Mouse (Mus musculus) heart, postnatal 0 days (tissue): ENCODE measurements around the gene Casp3. TPM values are rescaled to one million over a fixed set of nuclear protein-coding genes. Genes with fewer than 3 reads are reported as not detected.

ENCODE experiments used
- ATAC-seq: fragments of 200-750 bp; cut with Nextera tagmentation; 2 replicates; pipeline ENCODE4 v1.8.0; 2017; ENCODE audit warnings: low read depth, moderate number of reproducible peaks, moderate library complexity; ENCODE audit not compliant: insufficient read depth
- DNase-seq: peaks from one replicate; pipeline ENCODE4 v3.0.0-alpha.2; 2016; ENCODE audit warnings: low spot score
- H3K27ac ChIP-seq: fragments of 300-500 bp; sonication (generic); 2 replicates; pipeline ENCODE4 v1.5.1; 2014; ENCODE audit warnings: low read depth, mild to moderate bottlenecking
- H3K27me3 ChIP-seq: fragments of 300-500 bp; sonication (generic); 2 replicates; pipeline ENCODE4 v1.6.1; 2014; ENCODE audit warnings: low read length, mixed read lengths; ENCODE audit not compliant: control insufficient read depth, insufficient read depth
- H3K36me3 ChIP-seq: fragments of 300-500 bp; sonication (generic); replicated peaks from 2 replicates; pipeline ENCODE4 v1.6.1; 2014; ENCODE audit warnings: low read length, mixed read lengths; ENCODE audit not compliant: control insufficient read depth, insufficient read depth
- H3K4me1 ChIP-seq: fragments of 300-500 bp; sonication (generic); 2 replicates; pipeline ENCODE4 v1.6.1; 2014; ENCODE audit warnings: antibody characterized with exemption; ENCODE audit not compliant: control insufficient read depth, insufficient read depth
- H3K4me2 ChIP-seq: fragments of 300-500 bp; sonication (generic); 2 replicates; pipeline ENCODE4 v1.6.1; 2014; ENCODE audit warnings: low read depth, mild to moderate bottlenecking, low read length, moderate library complexity
- H3K4me3 ChIP-seq: fragments of 300-500 bp; sonication (generic); 2 replicates; pipeline ENCODE4 v1.5.1; 2014; ENCODE audit warnings: low read depth, low read length
- H3K9ac ChIP-seq: fragments of 300-500 bp; sonication (generic); replicated peaks from 2 replicates; pipeline ENCODE4 v1.6.1; 2014; ENCODE audit warnings: low read depth, low read length, mixed read lengths
- H3K9me3 ChIP-seq: fragments of 300-500 bp; sonication (generic); replicated peaks from 2 replicates; pipeline ENCODE4 v1.6.1; 2016; ENCODE audit warnings: low read length; ENCODE audit not compliant: control insufficient read depth
- CTCF ChIP-seq: IDR thresholded peaks from 2 replicates; pipeline ENCODE4 v1.5.1; 2016; ENCODE audit warnings: antibody characterized with exemption, control low read depth, low read depth
- EP300 ChIP-seq: IDR thresholded peaks from 2 replicates; pipeline ENCODE4 v1.6.1; 2016; ENCODE audit warnings: antibody characterized with exemption, low read depth
- WGBS: fragments of 180-500 bp; shearing (Covaris S2); extraction: QIAGEN DNeasy Blood & Tissue Kit; methylation state at CpG from one replicate; pipeline ENCODE4 v1.1.7; 2014; 5-methylcytosine and 5-hydroxymethylcytosine counted together
- polyA plus RNA-seq: library from polyadenylated mRNA; unstranded; fragments of >200 nt; fragmentation: Nextera tagmentation; extraction: Ambion mirVana; gene quantifications from 2 replicates; pipeline ENCODE4 v1.2.1, GENCODE M21; 2015
- total RNA-seq: library from RNA; depleted of rRNA; stranded (reverse); fragments of >200 nt; gene quantifications from 2 replicates; pipeline ENCODE4 v1.2.3, GENCODE M21; 2014; ENCODE audit warnings: low replicate concordance

Casp3 gene
- total and polyA plus RNA-seq, 2 experiments from 2014 or later = 11.8 to 28.6 TPM

- DNase-seq = no peak
- Histone ChIP-seq H3K9me3 (no peaks in the 10 kb centered on the region), H3K36me3 (peaks cover 27% of the 10 kb centered on the region), H3K4me1 (no peaks in the 10 kb centered on the region), H3K9ac (no peak overlapping the region), H3K27ac (no peak overlapping the region), H3K4me2 (no peak overlapping the region), H3K27me3 (no peaks in the 10 kb centered on the region), H3K4me3 (no peak overlapping the region)
- TF ChIP-seq CTCF (no peak), EP300 (no peak)
- no peak for ATAC-seq
- 86% methylated on average over 1 of the region's 1 CpGs for WGBS
Measured at GRCm38 (mm10) chr8:46606930-46607329, 10.2 kb upstream of the Casp3 start.

GRCm38 (mm10) chr8:46611557-46611956 lies 5.5 kb upstream of the Casp3 start:
- no peak for DNase-seq
- no peak for TF ChIP-seq CTCF
- TF ChIP-seq EP300 = no peak
- Histone ChIP-seq H3K4me1 (peaks cover 7% of the 10 kb centered on the region), H3K9me3 (no peaks in the 10 kb centered on the region), H3K9ac (no peak overlapping the region), H3K4me3 (no peak overlapping the region), H3K27me3 (no peaks in the 10 kb centered on the region), H3K27ac (peak overlapping the region; percentile 27), H3K36me3 (peaks cover 14% of the 10 kb centered on the region), H3K4me2 (no peak overlapping the region)
- WGBS = 68% methylated on average over 8 of the region's 8 CpGs
- ATAC-seq = no peak

- H3K4me1 ChIP-seq = peaks cover 8% of the 10 kb centered on the region
- H3K4me2 ChIP-seq = 0 out of 2 replicates have a peak overlapping the region, but pooled peaks have one; percentile 2
- H3K36me3 ChIP-seq = peaks cover 9% of the 10 kb centered on the region; the same call in 1 of the 2 replicates
- 76% methylated on average over 4 of the region's 4 CpGs for whole genome bisulfite sequencing
- no peaks in the 10 kb centered on the region for H3K9me3 ChIP-seq
- H3K27me3 ChIP-seq = no peaks in the 10 kb centered on the region
- DNase-seq (no peak), ATAC-seq (no peak)
- no peak overlapping the region for H3K9ac ChIP-seq
- H3K4me3 ChIP-seq = no peak overlapping the region
- H3K27ac ChIP-seq = peak overlapping the region; percentile 51; the same call in 1 of the 2 replicates
- TF ChIP-seq EP300 = no peak
- no peak for TF ChIP-seq CTCF
Measured at GRCm38 (mm10) chr8:46612913-46613312, 4.2 kb upstream of the Casp3 start.

GRCm38 (mm10) chr8:46613377-46613776 lies 3.7 kb upstream of the Casp3 start:
- peak overlapping the region; percentile 51 for H3K27ac ChIP-seq
- 60% methylated on average over 4 of the region's 4 CpGs for WGBS
- H3K4me2 ChIP-seq = 0 out of 2 replicates have a peak overlapping the region, but pooled peaks have one; percentile 2
- peak; percentile 20 for DNase-seq
- no peak overlapping the region for H3K9ac ChIP-seq
- no peak overlapping the region for H3K4me3 ChIP-seq
- peaks cover 9% of the 10 kb centered on the region for H3K4me1 ChIP-seq
- no peaks in the 10 kb centered on the region for H3K9me3 ChIP-seq
- H3K27me3 ChIP-seq = no peaks in the 10 kb centered on the region
- H3K36me3 ChIP-seq = peaks cover 6% of the 10 kb centered on the region; the same call in 1 of the 2 replicates
- TF ChIP-seq CTCF (no peak), EP300 (no peak)
- ATAC-seq = no peak

GRCm38 (mm10) chr8:46615936-46616335 lies 1.2 kb upstream of the Casp3 start:
- H3K4me3 ChIP-seq = no peak overlapping the region
- WGBS = 63% methylated on average over 8 of the region's 8 CpGs
- DNase-seq (no peak), ATAC-seq (no peak)
- H3K36me3 ChIP-seq = no peaks in the 10 kb centered on the region
- peaks cover 20% of the 10 kb centered on the region for H3K4me1 ChIP-seq
- no peak overlapping the region for H3K9ac ChIP-seq
- no peak overlapping the region for H3K27ac ChIP-seq
- peak overlapping the region; percentile 85; the same call in 1 of the 2 replicates for H3K4me2 ChIP-seq
- no peaks in the 10 kb centered on the region for H3K9me3 ChIP-seq
- no peak for TF ChIP-seq CTCF
- no peak for TF ChIP-seq EP300
- H3K27me3 ChIP-seq = no peaks in the 10 kb centered on the region
